Mouse (Mus musculus) T-helper 17 cell (primary cell): ENCODE results near the gene Ufsp1.

ENCODE experiments used
- in situ Hi-C, 2 experiments: fragments of 300-600 bp; cut with MboI, MseI; formaldehyde crosslinking; loops; 1 replicate in 1 of 2; 2 replicates in 1 of 2; pipeline ENCODE4 v1.15.1; 2025; ENCODE audit warnings: high pct_unique_total_duplicates in 2 of 2

Gene Ufsp1

DNA sequence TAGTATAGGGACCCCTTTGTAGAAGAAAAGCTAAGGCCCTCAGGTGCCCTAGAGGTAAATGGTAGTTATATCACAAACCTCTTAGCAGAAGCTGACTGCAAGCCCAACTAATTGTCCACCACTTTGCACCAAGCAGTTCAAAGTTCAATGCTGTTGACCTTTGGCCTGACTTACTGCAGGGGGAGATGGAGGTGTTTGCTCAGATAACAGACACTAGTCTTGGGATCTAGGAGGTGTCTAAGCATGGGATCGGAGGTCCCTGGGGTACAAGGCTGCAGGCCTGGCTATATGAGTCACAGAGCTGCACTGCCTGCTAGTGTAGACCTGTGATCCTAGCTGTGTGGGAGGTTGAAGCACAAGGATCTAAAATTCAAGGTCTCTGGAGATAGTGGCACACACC lies 24.1 kb downstream of the Ufsp1 start:
- in situ Hi-C loops: loop anchor here in 1 of 2 experiments (25.0 kb wide), 1 partner anchor 1356 kb away; the partner anchor contains the start of gene Ssc4d

GRCm38 (mm10) chr5:137320996-137321395 lies 26.6 kb downstream of the Ufsp1 start:
- in situ Hi-C loops: loop anchor here in 1 of 2 experiments (10.0 to 25.0 kb wide), 2 partner anchors 464 to 1359 kb away; partner anchors contain the start of genes Mepce, Ssc4d and Zcwpw1

- in situ Hi-C loops: loop anchor here in 1 of 2 experiments (25.0 kb wide), 1 partner anchor 431 kb away; no protein-coding TSS in a partner anchor
Observed at GRCm38 (mm10) chr5:137330910-137331309, 36.5 kb downstream of the Ufsp1 start.

DNA sequence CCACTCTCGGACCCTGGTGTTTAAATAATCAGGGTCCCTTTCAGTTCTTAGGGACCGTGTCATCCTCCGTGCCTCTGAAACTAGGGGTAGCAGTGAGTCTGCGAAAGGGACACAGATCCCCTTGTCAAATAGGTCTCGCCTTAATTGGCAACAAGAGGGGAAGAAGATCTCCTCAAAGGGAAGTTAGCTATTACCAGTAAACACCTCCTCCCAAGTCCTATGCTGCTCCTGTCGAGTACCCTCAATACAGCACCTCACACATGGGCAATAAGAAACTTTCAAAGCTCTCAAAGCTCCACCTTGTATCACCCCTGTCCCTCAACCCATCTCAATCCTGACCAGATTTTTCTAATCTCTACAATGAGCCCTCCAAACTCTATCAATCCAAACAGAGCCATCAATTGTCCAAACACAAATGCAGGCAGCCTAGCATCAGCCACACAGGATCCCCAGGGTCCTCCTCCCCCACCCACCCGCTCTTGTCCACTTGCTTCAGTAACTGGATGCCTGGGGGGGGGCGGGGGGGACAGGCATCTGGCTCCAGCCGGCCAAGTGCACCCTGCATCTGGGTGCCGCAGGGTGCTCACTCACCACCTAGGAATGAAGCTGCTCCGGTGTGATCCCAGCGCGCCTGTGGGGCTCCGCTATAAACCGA lies 38.6 kb downstream of the Ufsp1 start:
- in situ Hi-C loops: loop anchor here in 1 of 2 experiments (25.0 kb wide), 1 partner anchor 429 kb away; no protein-coding TSS in a partner anchor

DNA sequence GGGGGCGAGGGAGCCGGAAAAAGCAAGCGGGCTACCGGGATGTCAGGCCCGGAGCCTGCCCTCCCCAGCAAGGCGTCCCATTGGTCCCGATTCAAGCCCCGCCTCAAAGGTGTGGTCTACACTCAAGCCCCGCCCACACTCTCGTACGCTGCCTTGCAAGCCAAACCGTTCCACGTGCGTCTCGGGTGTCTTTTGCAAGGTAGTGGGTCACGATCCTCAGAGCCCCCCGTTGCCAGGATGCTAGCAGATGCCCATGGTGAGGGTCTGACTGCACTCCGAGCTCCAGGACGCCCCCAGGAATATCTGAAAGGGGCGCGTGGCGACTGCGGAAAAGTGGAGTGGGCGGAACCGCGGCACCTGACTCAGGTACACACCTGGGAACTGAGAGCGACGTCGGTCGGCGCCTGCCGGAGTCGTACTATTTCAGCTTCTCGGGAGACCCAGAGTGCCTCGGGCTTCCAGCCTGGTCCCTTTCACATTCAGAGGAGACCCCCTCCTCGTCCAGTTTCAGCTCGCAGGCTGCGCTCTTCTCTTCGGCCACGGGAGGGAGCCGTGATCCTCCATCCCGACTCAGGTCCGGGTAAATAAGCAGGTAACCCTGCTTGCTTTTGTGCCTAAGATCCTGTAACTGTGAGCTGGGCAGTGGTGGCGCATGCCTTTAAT lies 39.2 kb downstream of the Ufsp1 start, which contains the start of gene Slc12a9:
TSS of gene Slc12a9 (minus strand) at position 86 of the 663 bp plus-strand sequence.
- in situ Hi-C loops: loop anchor here in 1 of 2 experiments (25.0 kb wide), 1 partner anchor 429 kb away; no protein-coding TSS in a partner anchor

- in situ Hi-C loops: loop anchor here in 1 of 2 experiments (25.0 kb wide), 1 partner anchor 428 kb away; no protein-coding TSS in a partner anchor
Observed at GRCm38 (mm10) chr5:137334317-137334716, 39.9 kb downstream of the Ufsp1 start.

DNA sequence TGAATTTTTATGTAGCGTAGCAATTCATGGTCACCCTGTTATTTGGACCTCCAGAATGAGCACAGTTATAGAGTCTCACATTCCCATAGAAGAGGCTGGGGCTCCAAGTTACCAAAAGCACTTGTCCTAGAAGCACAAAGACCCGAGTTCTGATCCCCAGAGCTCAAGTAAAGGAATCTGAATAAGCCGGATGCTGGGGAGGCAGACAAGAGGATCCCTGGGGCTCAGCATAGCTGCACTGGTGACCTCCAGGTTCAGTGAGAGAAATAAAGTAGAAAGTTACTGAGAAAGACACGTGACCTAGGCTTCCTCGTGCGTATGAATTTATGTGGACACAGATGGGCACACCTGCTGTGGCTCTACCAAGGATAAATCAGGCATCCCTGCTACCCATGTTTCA lies 40.6 kb downstream of the Ufsp1 start:
- in situ Hi-C loops: loop anchor here in 1 of 2 experiments (25.0 kb wide), 1 partner anchor 427 kb away; no protein-coding TSS in a partner anchor

DNA sequence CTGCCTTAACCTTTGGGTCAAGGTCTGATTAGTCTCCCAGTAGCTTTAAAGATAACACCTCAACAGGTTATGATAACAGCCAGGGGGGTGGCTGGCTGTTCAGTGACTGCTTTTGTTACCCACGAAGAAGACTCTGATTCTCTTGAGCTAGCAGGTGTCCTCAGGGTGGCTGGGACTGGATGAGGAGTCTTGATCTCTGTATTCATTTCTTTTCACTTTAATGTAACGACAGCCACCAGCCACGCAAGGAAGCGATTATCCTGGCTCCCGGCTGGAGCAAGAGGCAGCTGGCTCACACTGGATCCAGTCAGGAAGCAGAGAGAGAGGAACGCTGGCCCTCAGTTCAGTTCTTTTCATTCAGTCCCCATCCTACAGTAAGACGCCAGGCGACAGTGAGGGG lies 42.8 kb downstream of the Ufsp1 start:
- in situ Hi-C loops: loop anchor here in 1 of 2 experiments (25.0 kb wide), 1 partner anchor 425 kb away; no protein-coding TSS in a partner anchor

GRCm38 (mm10) chr5:137338256-137338655 lies 43.8 kb downstream of the Ufsp1 start:
- in situ Hi-C loops: loop anchor here in 1 of 2 experiments (25.0 kb wide), 1 partner anchor 424 kb away; no protein-coding TSS in a partner anchor

GRCm38 (mm10) chr5:137338663-137339289 lies 44.3 kb downstream of the Ufsp1 start:
- in situ Hi-C loops: loop anchor here in 1 of 2 experiments (25.0 kb wide), 1 partner anchor 424 kb away; no protein-coding TSS in a partner anchor

DNA sequence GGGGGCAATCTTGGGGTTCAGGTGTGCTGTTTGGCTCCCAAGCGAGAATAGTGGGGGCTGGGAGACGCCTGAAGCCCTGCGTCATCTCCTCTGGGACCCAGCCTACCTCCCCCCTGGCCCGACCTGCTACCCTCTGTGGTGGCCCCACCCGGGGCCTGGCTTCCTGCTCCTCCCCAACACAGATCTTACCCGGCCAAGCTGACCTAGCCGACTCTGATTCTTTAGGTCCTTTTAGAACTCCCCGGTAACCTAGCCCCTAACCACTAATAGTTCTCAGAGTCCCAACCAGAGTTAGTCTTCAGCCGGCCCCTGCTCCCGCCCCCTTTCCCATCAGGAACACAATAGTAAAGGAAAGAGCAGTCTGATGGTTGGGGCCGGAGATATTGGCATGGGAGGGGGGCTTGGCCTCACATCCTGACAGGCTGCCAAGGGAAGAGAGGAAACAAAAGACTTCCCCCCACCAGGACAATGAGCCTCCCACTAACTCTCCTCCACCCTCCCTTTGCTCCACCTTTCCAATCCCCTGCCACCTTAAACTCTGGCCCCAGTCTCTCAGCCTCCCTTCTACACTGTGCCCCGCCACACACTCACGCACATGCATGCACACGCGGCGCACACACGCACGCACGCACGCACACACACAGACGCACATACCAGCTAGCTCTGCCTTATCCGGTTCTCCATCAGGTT lies 45.0 kb downstream of the Ufsp1 start:
- in situ Hi-C loops: loop anchor here in 1 of 2 experiments (25.0 kb wide), 1 partner anchor 423 kb away; no protein-coding TSS in a partner anchor

DNA sequence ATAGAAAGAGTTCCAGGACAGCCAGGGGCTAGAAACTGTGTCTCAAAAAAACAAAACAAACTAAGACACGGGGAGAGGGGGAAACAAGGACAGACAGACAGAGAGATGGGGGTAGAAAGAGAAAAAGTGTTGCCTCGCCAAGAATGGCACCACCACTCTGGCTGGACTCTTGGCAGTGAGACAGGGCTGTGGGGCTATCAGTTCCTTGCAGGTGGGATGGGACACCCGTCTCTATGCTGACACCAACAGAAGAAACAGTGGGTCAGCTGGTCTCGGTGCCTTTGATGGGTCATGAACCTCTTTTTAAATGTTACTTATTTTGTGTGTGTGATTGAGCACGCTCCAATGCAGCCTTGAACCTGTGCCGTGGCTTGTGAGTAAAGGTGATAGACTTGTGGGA lies 45.8 kb downstream of the Ufsp1 start:
- in situ Hi-C loops: loop anchor here in 1 of 2 experiments (25.0 kb wide), 1 partner anchor 422 kb away; no protein-coding TSS in a partner anchor

DNA sequence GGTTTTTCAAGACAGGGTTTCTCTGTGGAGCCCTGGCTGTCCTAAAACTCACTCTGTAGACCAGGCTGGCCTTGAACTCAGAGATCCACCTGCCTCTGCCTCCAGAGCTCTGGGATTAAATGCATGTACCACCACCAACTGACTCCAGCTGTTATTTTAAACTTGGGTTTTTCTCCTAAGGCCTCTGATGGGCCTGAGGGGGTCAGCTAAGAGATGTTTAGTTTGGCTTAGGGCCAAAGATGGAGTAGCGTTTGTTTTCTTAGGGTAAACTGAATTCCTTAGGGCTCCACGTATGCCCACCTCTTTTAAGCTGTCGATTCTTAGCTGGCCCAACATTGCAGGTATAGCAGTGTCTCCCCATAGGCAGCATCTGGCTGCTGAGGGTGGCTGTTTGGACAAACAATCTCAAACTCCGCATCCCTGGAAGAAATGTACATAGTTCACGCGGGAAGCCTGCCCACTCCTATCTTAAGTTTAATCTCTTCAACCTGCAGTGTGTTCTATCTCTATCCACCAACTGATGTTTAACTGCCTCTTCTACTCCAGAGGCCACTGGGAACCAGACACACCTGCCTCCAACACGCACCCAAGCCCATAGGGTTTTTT lies 48.1 kb downstream of the Ufsp1 start:
- in situ Hi-C loops: loop anchor here in 1 of 2 experiments (25.0 kb wide), 1 partner anchor 420 kb away; no protein-coding TSS in a partner anchor

DNA sequence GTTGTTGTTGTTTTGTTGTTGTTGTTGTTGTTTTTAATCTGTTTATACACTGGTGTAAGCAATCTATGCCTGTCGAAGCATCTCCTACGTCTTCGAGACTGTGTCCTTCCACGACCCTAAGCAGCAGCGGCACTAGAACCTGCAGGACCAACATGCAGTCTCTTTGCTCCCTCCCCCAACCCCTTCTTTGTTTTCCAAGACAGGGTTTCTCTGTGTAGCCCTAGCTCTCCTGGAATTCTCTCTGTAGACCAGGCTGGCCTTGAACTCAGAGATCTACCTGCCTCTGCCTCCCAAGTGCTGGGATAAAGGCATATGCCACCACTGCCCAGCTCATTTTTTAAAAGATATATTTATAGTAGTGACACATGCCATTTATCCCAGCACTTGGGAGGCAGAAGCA lies 49.0 kb downstream of the Ufsp1 start:
- in situ Hi-C loops: loop anchor here in 1 of 2 experiments (25.0 kb wide), 1 partner anchor 419 kb away; no protein-coding TSS in a partner anchor

DNA sequence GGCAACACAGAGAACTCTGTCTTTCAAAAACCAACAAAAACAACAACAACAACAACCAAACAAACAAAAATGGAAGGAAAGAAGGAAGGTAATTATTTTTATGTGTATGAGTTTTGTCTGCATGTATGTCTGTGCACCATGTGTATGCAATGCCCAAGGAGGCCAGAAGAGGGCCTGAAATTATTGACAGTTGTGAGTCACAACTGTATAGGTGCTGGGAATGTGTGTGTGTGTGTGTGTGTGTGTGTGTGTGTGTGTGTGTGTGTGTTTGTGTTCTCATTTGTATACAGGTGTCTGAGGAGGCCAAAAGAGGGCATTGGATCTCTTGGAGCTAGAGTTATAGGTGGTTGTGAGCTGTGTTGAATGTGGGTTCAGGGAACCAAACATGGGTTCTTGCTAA lies 49.4 kb downstream of the Ufsp1 start:
- in situ Hi-C loops: loop anchor here in 1 of 2 experiments (25.0 kb wide), 1 partner anchor 418 kb away; no protein-coding TSS in a partner anchor
